Mouse (Mus musculus) kidney, embryonic 16.5 days (tissue): ENCODE measurements at regions not wholly inside any gene's neighbourhood (a gene's known extent, or its start where the extent isn't known, plus 50 kb on each side); places are given as distances from the start of the nearest gene placed in this dataset.

ENCODE experiments used
- ATAC-seq: fragments of 200-750 bp; cut with Nextera tagmentation; 2 replicates; pipeline ENCODE4 v1.8.0; 2017; ENCODE audit warnings: moderate TSS enrichment; ENCODE audit not compliant: low FRiP score, low TSS enrichment
- H3K27ac ChIP-seq: fragments of 300-500 bp; sonication (generic); 2 replicates; pipeline ENCODE4 v1.5.1; 2014; ENCODE audit warnings: low read length
- H3K27me3 ChIP-seq: fragments of 300-500 bp; sonication (generic); 2 replicates; pipeline ENCODE4 v1.6.1; 2014; ENCODE audit warnings: low read length, control low read depth, mixed read lengths; ENCODE audit not compliant: insufficient read depth
- H3K36me3 ChIP-seq: fragments of 300-500 bp; sonication (generic); 2 replicates; pipeline ENCODE4 v1.6.1; 2014; ENCODE audit warnings: low read length, control low read depth, mixed read lengths; ENCODE audit not compliant: insufficient read depth
- H3K4me1 ChIP-seq: fragments of 300-500 bp; sonication (generic); 2 replicates; pipeline ENCODE4 v1.6.1; 2014; ENCODE audit warnings: low read length, control low read depth, mixed read lengths; ENCODE audit not compliant: insufficient read depth
- H3K4me2 ChIP-seq: fragments of 300-500 bp; sonication (generic); replicated peaks from 2 replicates; pipeline ENCODE4 v1.6.1; 2014; ENCODE audit warnings: low read depth, low read length
- H3K4me3 ChIP-seq: fragments of 300-500 bp; sonication (generic); 2 replicates; pipeline ENCODE4 v1.5.1; 2014; ENCODE audit warnings: mild to moderate bottlenecking, low read length
- H3K9ac ChIP-seq: fragments of 300-500 bp; sonication (generic); replicated peaks from 2 replicates; pipeline ENCODE4 v1.6.1; 2014; ENCODE audit warnings: low read length
- H3K9me3 ChIP-seq: fragments of 300-500 bp; sonication (generic); 2 replicates; pipeline ENCODE4 v1.6.1; 2016; ENCODE audit warnings: low read length, control low read depth
- WGBS: fragments of 180-500 bp; shearing (Covaris S2); extraction: QIAGEN DNeasy Blood & Tissue Kit; methylation state at CpG from one replicate; pipeline ENCODE4 v1.1.7; 2014; 5-methylcytosine and 5-hydroxymethylcytosine counted together

- no peak for ATAC-seq
- Histone ChIP-seq H3K9me3 (no peaks in the 10 kb centered on the region), H3K4me2 (no peak overlapping the region), H3K27me3 (no peaks in the 10 kb centered on the region; the same call in 1 of the 2 replicates), H3K9ac (no peak overlapping the region), H3K4me3 (no peak overlapping the region), H3K36me3 (no peaks in the 10 kb centered on the region), H3K4me1 (peaks cover 8% of the 10 kb centered on the region), H3K27ac (no peak overlapping the region; the same call in 1 of the 2 replicates)
- WGBS: 52% methylated on average over 2 of the region's 2 CpGs
Measured at GRCm38 (mm10) chr4:154774332-154774731, 62.9 kb upstream of the Ttc34 start.

DNA sequence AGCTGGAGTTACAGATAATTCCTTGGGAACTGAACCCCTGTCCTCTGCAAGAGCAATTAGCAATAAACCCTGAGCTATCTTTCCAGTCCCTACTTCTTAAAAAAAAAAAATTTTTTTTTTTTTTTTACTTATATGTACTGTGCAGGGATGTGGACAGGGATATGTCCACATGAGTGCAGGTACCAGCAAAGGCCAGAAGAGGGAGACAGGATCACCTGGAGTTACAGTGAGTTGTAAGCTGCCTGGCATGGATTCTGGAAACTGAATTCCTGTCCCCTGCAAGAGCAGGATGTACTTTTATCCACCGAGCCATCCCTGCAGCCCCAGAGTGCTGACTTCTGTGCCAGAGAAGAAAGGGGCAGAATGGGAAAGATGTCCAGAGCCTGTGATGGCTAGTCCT, 58.4 kb upstream of the Ttc34 start:
- WGBS: 92% methylated on average over 1 of the region's 1 CpGs
- Histone ChIP-seq H3K4me1 (peaks cover 30% of the 10 kb centered on the region), H3K36me3 (no peaks in the 10 kb centered on the region), H3K27ac (no peak overlapping the region), H3K9me3 (no peaks in the 10 kb centered on the region), H3K4me2 (no peak overlapping the region), H3K9ac (no peak overlapping the region), H3K27me3 (0 out of 2 replicates have a peak, but pooled peaks cover 3% of the 10 kb centered on the region), H3K4me3 (no peak overlapping the region)
- ATAC-seq: no peak

GRCm38 (mm10) chr4:154781391-154781790, 55.9 kb upstream of the Ttc34 start:
- under 1% methylated on average over 11 of the region's 11 CpGs for WGBS
- Histone ChIP-seq H3K27ac (peak overlapping the region; percentile 19; the same call in 1 of the 2 replicates), H3K4me3 (no peak overlapping the region), H3K4me2 (peak overlapping the region; percentile 10; the same call in 1 of the 2 replicates), H3K27me3 (0 out of 2 replicates have a peak, but pooled peaks cover 3% of the 10 kb centered on the region), H3K9ac (no peak overlapping the region), H3K36me3 (no peaks in the 10 kb centered on the region), H3K4me1 (peaks cover 36% of the 10 kb centered on the region), H3K9me3 (no peaks in the 10 kb centered on the region)
- ATAC-seq: peak; percentile 62

- Histone ChIP-seq H3K36me3 (no peaks in the 10 kb centered on the region), H3K4me2 (no peak overlapping the region), H3K4me1 (peaks cover 41% of the 10 kb centered on the region), H3K27ac (peak overlapping the region; percentile 50), H3K9ac (no peak overlapping the region), H3K9me3 (no peaks in the 10 kb centered on the region), H3K27me3 (0 out of 2 replicates have a peak, but pooled peaks cover 3% of the 10 kb centered on the region), H3K4me3 (no peak overlapping the region)
- 78% methylated on average over 8 of the region's 8 CpGs for WGBS
- ATAC-seq: no peak
Measured at GRCm38 (mm10) chr4:154782291-154782690, 55.0 kb upstream of the Ttc34 start.

- H3K4me2 ChIP-seq: no peak overlapping the region
Measured at GRCm38 (mm10) chr4:154785282-154785987, 51.8 kb upstream of the Ttc34 start.

GRCm38 (mm10) chr4:154787190-154787589, 50.1 kb upstream of the Ttc34 start:
- no peak for ATAC-seq
- 28% methylated on average over 8 of the region's 8 CpGs for WGBS
- H3K4me3 ChIP-seq: no peak overlapping the region
- H3K4me2 ChIP-seq: no peak overlapping the region
- H3K4me1 ChIP-seq: peaks cover 30% of the 10 kb centered on the region
- H3K9me3 ChIP-seq: no peaks in the 10 kb centered on the region
- no peak overlapping the region for H3K27ac ChIP-seq
- no peaks in the 10 kb centered on the region for H3K36me3 ChIP-seq
- H3K9ac ChIP-seq: no peak overlapping the region
- H3K27me3 ChIP-seq: peaks cover 9% of the 10 kb centered on the region; the same call in 1 of the 2 replicates

More at GRCm38 (mm10) chr4:154785282-154785987, 51.8 kb upstream of the Ttc34 start:
- 32% methylated on average over 8 of the region's 8 CpGs for WGBS
- Histone ChIP-seq H3K4me3 (no peak overlapping the region), H3K27me3 (peaks cover 9% of the 10 kb centered on the region; the same call in 1 of the 2 replicates), H3K9ac (no peak overlapping the region), H3K9me3 (no peaks in the 10 kb centered on the region), H3K27ac (peak overlapping the region; percentile 56), H3K4me1 (peaks cover 46% of the 10 kb centered on the region), H3K36me3 (no peaks in the 10 kb centered on the region)
- ATAC-seq: peak; percentile 75
